Mouse (Mus musculus) myocyte (in vitro differentiated cells): ENCODE measurements around the gene Fhl2. TPM values are rescaled to one million over a fixed set of nuclear protein-coding genes. Genes with fewer than 3 reads are reported as not detected.

Source experiments
- H3K27me3 ChIP-seq: one replicate; pipeline ENCODE4 v1.6.1; 2011; ENCODE audit not compliant: control insufficient read depth, insufficient read depth, insufficient read length
- H3K36me3 ChIP-seq: one replicate; pipeline ENCODE4 v1.6.1; 2011; ENCODE audit not compliant: control insufficient read depth, insufficient read depth
- H3K4me2 ChIP-seq: one replicate; pipeline ENCODE4 v1.6.1; 2011; ENCODE audit warnings: low read depth, control low read depth
- H3K4me3 ChIP-seq: one replicate; pipeline ENCODE4 v1.5.1; 2011; ENCODE audit warnings: mild to moderate bottlenecking, control low read depth, moderate library complexity
- H3K79me2 ChIP-seq: one replicate; pipeline ENCODE4 v1.6.1; 2011; ENCODE audit not compliant: control insufficient read depth, insufficient read depth
- H3ac ChIP-seq: one replicate; pipeline ENCODE4 v1.6.1; 2011; ENCODE audit not compliant: control insufficient read depth, insufficient read length
- CEBPB ChIP-seq: IDR thresholded peaks from 2 replicates; pipeline ENCODE4 v1.6.1; 2011; ENCODE audit warnings: mild to moderate bottlenecking, moderate library complexity; ENCODE audit not compliant: poor library complexity, insufficient read depth, severe bottlenecking
- E2F4 ChIP-seq: IDR thresholded peaks from one replicate; pipeline ENCODE4 v1.6.1; 2011; ENCODE audit warnings: mild to moderate bottlenecking, control low read depth, moderate library complexity; ENCODE audit not compliant: insufficient read depth
- MAX ChIP-seq: IDR thresholded peaks from one replicate; pipeline ENCODE4 v1.6.1; 2011; ENCODE audit warnings: low read depth, mild to moderate bottlenecking, control low read depth
- MYOD1 ChIP-seq, 3 experiments: IDR thresholded peaks; one replicate each; pipeline ENCODE4 v1.6.1; 2011; ENCODE audit warnings: control low read depth in 2 of 3, low read depth in 2 of 3, mild to moderate bottlenecking in 2 of 3, moderate library complexity in 1 of 3; ENCODE audit not compliant: insufficient read length in 2 of 3, control insufficient read depth in 1 of 3
- MYOG ChIP-seq, 3 experiments: IDR thresholded peaks; one replicate each; pipeline ENCODE4 v1.6.1; 2011; ENCODE audit warnings: control low read depth in 2 of 3, low read depth in 2 of 3, mild to moderate bottlenecking in 2 of 3; ENCODE audit not compliant: insufficient read length in 2 of 3, control insufficient read depth in 1 of 3, insufficient read depth in 1 of 3
- POLR2A ChIP-seq: IDR thresholded peaks from one replicate; pipeline ENCODE4 v1.6.1; 2011; ENCODE audit warnings: low read depth, mild to moderate bottlenecking, control low read depth, moderate library complexity; ENCODE audit not compliant: insufficient read length
- POLR2AphosphoS2 ChIP-seq: IDR thresholded peaks from one replicate; pipeline ENCODE4 v1.6.1; 2011; ENCODE audit warnings: low read depth, control low read depth; ENCODE audit not compliant: insufficient read length
- REST ChIP-seq: IDR thresholded peaks from one replicate; pipeline ENCODE4 v1.6.1; 2011; ENCODE audit warnings: mild to moderate bottlenecking, control low read depth, moderate library complexity; ENCODE audit not compliant: insufficient read depth, insufficient read length
- SRF ChIP-seq: IDR thresholded peaks from one replicate; pipeline ENCODE4 v1.6.1; 2011; ENCODE audit warnings: low read depth; ENCODE audit not compliant: control insufficient read depth, insufficient read length
- TCF12 ChIP-seq: IDR thresholded peaks from one replicate; pipeline ENCODE4 v1.6.1; 2011; ENCODE audit warnings: mild to moderate bottlenecking, control low read depth; ENCODE audit not compliant: poor library complexity, insufficient read depth, severe bottlenecking
- TCF3 ChIP-seq: IDR thresholded peaks from one replicate; pipeline ENCODE4 v1.6.1; 2011; ENCODE audit warnings: low read depth, control low read depth; ENCODE audit not compliant: insufficient read length
- USF1 ChIP-seq: IDR thresholded peaks from one replicate; pipeline ENCODE4 v1.6.1; 2011; ENCODE audit warnings: low read depth, mild to moderate bottlenecking, control low read depth, moderate library complexity
- polyA plus RNA-seq: library from polyadenylated mRNA; unstranded; fragments of >200 nt; fragmentation: generic; extraction: Trizol; gene quantifications from one replicate; pipeline ENCODE4 v1.2.1, GENCODE M21; 2012; ENCODE audit warnings: missing spikeins

Fhl2 gene
- polyA plus RNA-seq, 1 experiment, result 58.2 TPM

DNA sequence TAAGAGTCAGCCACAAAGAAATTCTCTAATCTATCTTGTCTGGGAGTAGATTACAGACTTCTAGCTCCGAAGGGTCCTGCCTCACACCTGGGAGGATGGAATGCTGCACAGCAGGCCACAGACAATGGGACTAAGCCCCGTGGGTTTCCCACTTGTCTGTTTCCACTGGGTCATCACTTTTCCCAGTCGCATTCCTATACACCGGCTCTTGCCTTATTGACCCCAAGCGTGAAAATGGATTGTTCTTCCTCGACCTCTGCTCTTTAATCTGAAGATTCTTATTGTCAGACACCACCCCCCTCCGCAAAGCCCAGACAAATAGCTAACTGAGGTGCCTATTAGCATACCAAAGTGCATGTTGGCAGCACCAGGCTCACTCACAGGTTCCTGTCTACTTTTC is 10.4 kb downstream of the Fhl2 start:
- Histone ChIP-seq H3K36me3 (no peaks in the 10 kb centered on the region), H3K4me2 (no peak overlapping the region), H3K27me3 (no peaks in the 10 kb centered on the region), H3K79me2 (no peaks in the 10 kb centered on the region), H3K4me3 (no peak overlapping the region), H3ac (no peak overlapping the region)
- TF ChIP-seq E2F4, result no peak
- TF ChIP-seq CEBPB, result no peak
- TF ChIP-seq POLR2A, result no peak
- TF ChIP-seq SRF, result no peak
- TF ChIP-seq MAX, result no peak
- no peak for TF ChIP-seq MYOD1 (IDR thresholded peaks at IDR 0.05; ENCODE audit: control insufficient read depth in 1 of 3, insufficient read length in 2 of 3, low read depth in 2 of 3)
- TF ChIP-seq POLR2AphosphoS2, result no peak
- TF ChIP-seq USF1, result no peak
- no peak for TF ChIP-seq TCF3
- no peak for TF ChIP-seq REST
- TF ChIP-seq TCF12, result no peak
- no peak for TF ChIP-seq MYOG (IDR thresholded peaks at IDR 0.05; ENCODE audit: control insufficient read depth in 1 of 3, insufficient read depth in 1 of 3, insufficient read length in 2 of 3, low read depth in 2 of 3)

DNA sequence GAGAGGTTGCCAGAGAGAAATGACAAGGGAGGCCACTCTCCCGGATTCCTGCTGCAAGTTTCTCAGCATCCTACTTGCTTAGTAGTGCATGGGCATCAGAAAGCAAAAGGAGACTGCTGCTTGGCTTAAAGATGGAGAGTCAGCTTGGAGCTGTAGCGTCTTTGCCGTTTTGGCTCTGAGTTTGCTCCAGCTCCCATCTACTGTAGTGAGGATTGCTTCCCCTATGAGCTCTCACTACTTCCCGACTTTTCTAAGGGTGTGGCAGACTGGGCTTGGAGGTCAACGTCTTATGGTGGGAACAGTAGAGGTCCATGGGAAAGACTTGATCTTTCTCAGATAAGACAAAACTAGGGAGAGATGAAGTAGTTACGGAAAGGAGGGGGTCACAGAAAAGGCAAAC is 15.9 kb downstream of the Fhl2 start:
- TF ChIP-seq CEBPB (no peak), MYOD1 (IDR thresholded peaks at IDR 0.05; ENCODE audit: control insufficient read depth in 1 of 3, insufficient read length in 2 of 3, low read depth in 2 of 3) (no peak), USF1 (no peak), TCF12 (no peak), POLR2A (no peak), SRF (no peak), E2F4 (no peak), TCF3 (no peak), MAX (no peak), REST (no peak)
- Histone ChIP-seq H3K4me2 (no peak overlapping the region), H3K79me2 (no peaks in the 10 kb centered on the region), H3ac (no peak overlapping the region), H3K27me3 (no peaks in the 10 kb centered on the region), H3K4me3 (no peak overlapping the region), H3K36me3 (no peaks in the 10 kb centered on the region)

DNA sequence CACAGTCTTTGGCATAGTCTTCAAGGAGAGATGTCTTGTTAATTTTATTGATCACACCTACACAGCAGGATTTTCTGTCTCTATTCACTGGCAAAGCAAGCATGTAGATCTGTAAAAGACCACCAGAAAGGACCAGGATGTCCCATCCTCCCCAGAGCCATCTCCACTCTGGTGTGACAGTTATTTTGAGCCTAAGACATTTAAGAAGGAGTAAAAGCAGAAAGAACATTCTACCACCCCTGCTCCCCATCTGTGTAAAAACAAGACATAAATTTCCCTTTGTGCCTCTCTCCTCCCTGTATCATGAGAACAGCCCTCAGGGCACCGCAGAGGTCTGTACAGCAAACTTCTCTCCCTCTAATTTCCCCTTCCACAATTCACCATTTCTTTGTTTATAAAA is 18.0 kb downstream of the Fhl2 start:
- H3K79me2 ChIP-seq, result no peaks in the 10 kb centered on the region
- no peak overlapping the region for H3K4me2 ChIP-seq
- no peaks in the 10 kb centered on the region for H3K36me3 ChIP-seq
- TF ChIP-seq MYOG (IDR thresholded peaks at IDR 0.05; ENCODE audit: control insufficient read depth in 1 of 3, insufficient read depth in 1 of 3, insufficient read length in 2 of 3, low read depth in 2 of 3) (no peak), TCF3 (no peak), USF1 (no peak), MYOD1 (IDR thresholded peaks at IDR 0.05; ENCODE audit: control insufficient read depth in 1 of 3, insufficient read length in 2 of 3, low read depth in 2 of 3) (no peak), POLR2AphosphoS2 (no peak), CEBPB (no peak), TCF12 (no peak), E2F4 (no peak), SRF (no peak), POLR2A (no peak), REST (no peak)
- no peak overlapping the region for H3ac ChIP-seq
- H3K27me3 ChIP-seq, result no peaks in the 10 kb centered on the region
- no peak overlapping the region for H3K4me3 ChIP-seq

DNA sequence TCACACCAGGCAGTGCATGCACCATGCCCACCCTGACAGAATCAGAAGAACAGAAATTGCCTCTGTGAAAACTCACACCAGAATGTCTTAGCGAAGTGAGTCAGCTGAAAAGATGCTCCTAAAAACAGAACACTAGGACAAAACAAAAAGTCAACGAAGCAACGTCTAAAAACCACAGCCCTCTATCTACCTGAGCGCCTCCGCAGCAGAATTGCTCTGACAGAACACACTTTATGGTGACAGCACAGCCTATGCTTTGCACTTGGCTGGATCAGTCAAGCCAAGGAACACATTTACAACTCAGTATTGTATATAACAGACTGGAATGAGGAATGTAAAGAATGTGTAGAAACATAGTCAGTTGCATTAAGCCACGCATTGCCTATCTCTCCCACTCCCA is 18.4 kb downstream of the Fhl2 start:
- Histone ChIP-seq H3K36me3 (no peaks in the 10 kb centered on the region), H3K4me3 (no peak overlapping the region), H3ac (no peak overlapping the region), H3K27me3 (no peaks in the 10 kb centered on the region), H3K79me2 (no peaks in the 10 kb centered on the region), H3K4me2 (no peak overlapping the region)
- TF ChIP-seq SRF, result no peak
- TF ChIP-seq CEBPB, result no peak
- no peak for TF ChIP-seq USF1
- TF ChIP-seq REST, result no peak
- TF ChIP-seq E2F4, result no peak
- TF ChIP-seq MYOG (IDR thresholded peaks at IDR 0.05; ENCODE audit: control insufficient read depth in 1 of 3, insufficient read depth in 1 of 3, insufficient read length in 2 of 3, low read depth in 2 of 3), result no peak
- no peak for TF ChIP-seq TCF3
- TF ChIP-seq TCF12, result no peak
- no peak for TF ChIP-seq POLR2AphosphoS2
- TF ChIP-seq MYOD1 (IDR thresholded peaks at IDR 0.05; ENCODE audit: control insufficient read depth in 1 of 3, insufficient read length in 2 of 3, low read depth in 2 of 3), result no peak
- no peak for TF ChIP-seq POLR2A
- no peak for TF ChIP-seq MAX
